Comparison of ENCODE assay signal across 8 mouse cellular contexts in the genomic region with DNA sequence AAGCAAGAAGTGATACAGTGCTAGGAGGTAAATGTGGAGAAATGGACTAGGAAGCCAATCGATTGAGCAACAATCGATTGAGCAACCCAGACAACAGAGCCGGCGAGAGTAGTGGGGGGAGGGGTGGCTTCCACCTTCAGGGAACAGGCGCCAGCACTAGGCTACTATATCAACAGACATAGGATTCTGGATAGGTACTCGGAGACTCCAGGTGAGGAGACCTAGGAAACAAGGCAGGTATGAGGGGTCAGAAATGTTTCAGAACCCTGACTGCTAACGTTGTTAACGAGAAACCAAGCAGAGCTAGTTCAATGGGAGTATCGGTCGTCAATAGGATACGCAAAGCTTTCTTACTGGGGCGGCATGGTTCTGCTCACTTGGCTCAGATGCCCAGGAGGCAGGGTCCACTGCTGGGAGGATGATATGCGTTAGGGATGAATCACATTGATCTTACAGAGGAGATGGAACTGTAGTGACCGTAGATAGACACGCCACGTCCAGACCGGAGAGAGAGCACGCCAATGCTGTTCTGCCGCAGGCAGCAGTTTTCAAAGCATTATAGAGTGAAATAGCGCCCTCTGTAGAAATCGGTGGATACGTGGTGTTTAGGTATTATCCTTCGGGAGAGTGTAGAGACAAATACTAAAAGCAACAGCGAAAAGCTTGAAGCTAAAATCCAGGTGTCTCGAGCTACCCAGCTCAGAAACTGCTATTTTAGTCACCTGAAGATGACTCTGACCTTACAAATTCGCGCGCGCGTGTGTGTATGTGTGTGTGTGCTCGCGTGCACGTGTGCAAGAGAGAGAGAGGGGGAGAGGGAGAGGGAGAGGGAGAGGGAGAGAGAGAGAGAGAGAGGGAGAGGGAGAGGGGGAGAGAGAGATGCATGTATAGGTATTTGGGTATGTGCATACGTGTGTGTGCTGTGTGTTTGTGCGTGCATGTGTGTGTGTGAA. TPM values are rescaled to one million over a fixed set of nuclear protein-coding genes. Genes with fewer than 3 reads are reported as not detected.
DNase-seq lines count a peak whose midpoint lies in the region; ATAC-seq and TF ChIP-seq lines count a peak whose summit lies in the region.

No protein-coding gene starts in this region.

- no peaks in the 10 kb centered on the region for H3K27me3 ChIP-seq in embryonic facial prominence, embryonic 13.5 days
- H3K27me3 ChIP-seq in limb, embryonic 10.5 days (ENCODE audit: low read depth, poor library complexity, severe bottlenecking), result no peaks in the 10 kb centered on the region
- H3K27me3 ChIP-seq in midbrain, embryonic 12.5 days, result no peaks in the 10 kb centered on the region
- no peaks in the 10 kb centered on the region for H3K27me3 ChIP-seq in small intestine, adult 2 months (ENCODE audit: control insufficient read depth, insufficient read depth, low read length)

- H3K9ac ChIP-seq in embryonic facial prominence, embryonic 13.5 days, result peak overlapping the region; percentile 74
- peak overlapping the region; percentile 73 for H3K9ac ChIP-seq in midbrain, embryonic 12.5 days (replicated peaks)

- TF ChIP-seq POLR2A in small intestine, adult 2 months (IDR thresholded peaks at IDR 0.05; ENCODE audit: low read depth, low read length), result no peak

- H3K4me2 ChIP-seq in embryonic facial prominence, embryonic 13.5 days, result peak overlapping the region; percentile 56
- peak overlapping the region; percentile 64 for H3K4me2 ChIP-seq in midbrain, embryonic 12.5 days (replicated peaks)

- H3K4me1 ChIP-seq in embryonic facial prominence, embryonic 13.5 days, result 0 out of 2 replicates have a peak, but pooled peaks cover 5% of the 10 kb centered on the region
- H3K4me1 ChIP-seq in limb, embryonic 10.5 days, result peaks cover 11% of the 10 kb centered on the region
- H3K4me1 ChIP-seq in midbrain, embryonic 12.5 days, result peaks cover 4% of the 10 kb centered on the region; the same call in 1 of the 2 replicates
- H3K4me1 ChIP-seq in small intestine, adult 2 months (ENCODE audit: control insufficient read depth, insufficient read depth, insufficient read length, low read length), result no peaks in the 10 kb centered on the region; the same call in 1 of the 2 replicates

- peak; percentile 60; the same call in 1 of the 2 replicates for TF ChIP-seq CTCF in small intestine, adult 2 months (IDR thresholded peaks at IDR 0.05; ENCODE audit: extremely low read depth, insufficient read length, insufficient replicate concordance, low read depth, low read length)

- H3K36me3 ChIP-seq in embryonic facial prominence, embryonic 13.5 days, result no peaks in the 10 kb centered on the region
- H3K36me3 ChIP-seq in limb, embryonic 10.5 days, result peaks cover 5% of the 10 kb centered on the region; the same call in 1 of the 2 replicates
- H3K36me3 ChIP-seq in midbrain, embryonic 12.5 days, result no peaks in the 10 kb centered on the region
- H3K36me3 ChIP-seq in small intestine, adult 2 months (ENCODE audit: control insufficient read depth, insufficient read depth, low read length), result no peaks in the 10 kb centered on the region

- peak overlapping the region; percentile 78 for H3K27ac ChIP-seq in embryonic facial prominence, embryonic 13.5 days
- H3K27ac ChIP-seq in limb, embryonic 10.5 days, result peak overlapping the region; percentile 89
- H3K27ac ChIP-seq in midbrain, embryonic 12.5 days (replicated peaks), result peak overlapping the region; percentile 84
- peak overlapping the region; percentile 26 for H3K27ac ChIP-seq in small intestine, adult 2 months (ENCODE audit: insufficient read depth, low read depth, low read length)

- ATAC-seq in embryonic facial prominence, embryonic 13.5 days (ENCODE audit: insufficient number of reproducible peaks, insufficient read depth, low FRiP score, low TSS enrichment, low read depth), result peak; percentile 44; the same call in 1 of the 2 replicates
- peak; percentile 85 for ATAC-seq in midbrain, embryonic 12.5 days (ENCODE audit: low FRiP score, low read depth)

- no peaks in the 10 kb centered on the region for H3K9me3 ChIP-seq in embryonic facial prominence, embryonic 13.5 days
- H3K9me3 ChIP-seq in limb, embryonic 10.5 days (replicated peaks), result no peaks in the 10 kb centered on the region
- no peaks in the 10 kb centered on the region for H3K9me3 ChIP-seq in midbrain, embryonic 12.5 days

- H3K4me3 ChIP-seq in embryonic facial prominence, embryonic 13.5 days, result peak overlapping the region; percentile 62
- H3K4me3 ChIP-seq in limb, embryonic 10.5 days, result peak overlapping the region; percentile 74
- H3K4me3 ChIP-seq in midbrain, embryonic 12.5 days, result peak overlapping the region; percentile 67
- H3K4me3 ChIP-seq in small intestine, adult 2 months (ENCODE audit: low read depth, low read length), result peak overlapping the region; percentile 68

- DNase-seq in 416B (ENCODE audit: low read depth), result peak; percentile 82
- peak; percentile 41 to 46 for DNase-seq in adrenal gland, postnatal 4 days (ENCODE audit: low spot score in 2 of 2)
- DNase-seq in heart, adult 11 months, result peak; percentile 96
- DNase-seq in kidney, adult 11 months, result peak; percentile 67
- DNase-seq in limb, embryonic 10.5 days (ENCODE audit: low spot score), result peak; percentile 80

- WGBS in embryonic facial prominence, embryonic 13.5 days, result 2% methylated on average over 35 of the region's 35 CpGs
- WGBS in limb, embryonic 10.5 days, result 5% methylated on average over 35 of the region's 35 CpGs
- 3% methylated on average over 35 of the region's 35 CpGs for WGBS in midbrain, embryonic 12.5 days
- WGBS in small intestine, adult 2 months, result 2% methylated on average over 35 of the region's 35 CpGs

RNA-seq across cellular contexts. Expression of a gene that starts 24.0 kb away (rescaled TPM):
- under 1 TPM; 0.20 to 0.28 TPM for total RNA-seq in adrenal gland, postnatal 4 days (2021)
- 0.34 and 1.1 TPM in 2 replicates for polyA plus RNA-seq in embryonic facial prominence, embryonic 13.5 days (2015; fragmentation: Nextera tagmentation; extraction: Ambion mirVana)
- 0.14 and 0.51 TPM in 2 replicates for polyA plus RNA-seq in limb, embryonic 10.5 days (2016; fragmentation: Nextera tagmentation; extraction: Ambion mirVana)
- 1.2 and 2.0 TPM in 2 replicates for polyA plus RNA-seq in midbrain, embryonic 12.5 days (2016; fragmentation: Nextera tagmentation; extraction: Ambion mirVana)
- polyA plus RNA-seq in small intestine, adult 2 months (2012; rRNA removed), result 0.03 TPM in 1 of 2 replicates, not detected in the other

Comparison
In these comparisons a context has a peak if more than half of its experiments do, and no peak if none do; other contexts are left out.
1. Peak in every context shown above with its lines: DNase-seq, ATAC-seq, H3K4me3 ChIP-seq and H3K27ac ChIP-seq.
2. DNase-seq: peak in every context shown above with its lines; median percentile 96 in heart, adult 11 months; 82 in 416B; 80 in limb, embryonic 10.5 days; 67 in kidney, adult 11 months; 44 in adrenal gland, postnatal 4 days.
3. H3K27ac ChIP-seq: peak in every context shown above with its lines; median percentile 89 in limb, embryonic 10.5 days; 84 in midbrain, embryonic 12.5 days; 78 in embryonic facial prominence, embryonic 13.5 days; 26 in small intestine, adult 2 months.